Mouse (Mus musculus) kidney, embryonic 16.5 days (tissue): ENCODE results near the gene Cnga1. TPM values are rescaled to one million over a fixed set of nuclear protein-coding genes. Genes with fewer than 3 reads are reported as not detected.

Experiments
- ATAC-seq: fragments of 200-750 bp; cut with Nextera tagmentation; 2 replicates; pipeline ENCODE4 v1.8.0; 2017; ENCODE audit warnings: moderate TSS enrichment; ENCODE audit not compliant: low FRiP score, low TSS enrichment
- H3K27ac ChIP-seq: fragments of 300-500 bp; sonication (generic); 2 replicates; pipeline ENCODE4 v1.5.1; 2014; ENCODE audit warnings: low read length
- H3K27me3 ChIP-seq: fragments of 300-500 bp; sonication (generic); 2 replicates; pipeline ENCODE4 v1.6.1; 2014; ENCODE audit warnings: low read length, control low read depth, mixed read lengths; ENCODE audit not compliant: insufficient read depth
- H3K36me3 ChIP-seq: fragments of 300-500 bp; sonication (generic); 2 replicates; pipeline ENCODE4 v1.6.1; 2014; ENCODE audit warnings: low read length, control low read depth, mixed read lengths; ENCODE audit not compliant: insufficient read depth
- H3K4me1 ChIP-seq: fragments of 300-500 bp; sonication (generic); 2 replicates; pipeline ENCODE4 v1.6.1; 2014; ENCODE audit warnings: low read length, control low read depth, mixed read lengths; ENCODE audit not compliant: insufficient read depth
- H3K4me2 ChIP-seq: fragments of 300-500 bp; sonication (generic); replicated peaks from 2 replicates; pipeline ENCODE4 v1.6.1; 2014; ENCODE audit warnings: low read depth, low read length
- H3K4me3 ChIP-seq: fragments of 300-500 bp; sonication (generic); 2 replicates; pipeline ENCODE4 v1.5.1; 2014; ENCODE audit warnings: mild to moderate bottlenecking, low read length
- H3K9ac ChIP-seq: fragments of 300-500 bp; sonication (generic); replicated peaks from 2 replicates; pipeline ENCODE4 v1.6.1; 2014; ENCODE audit warnings: low read length
- H3K9me3 ChIP-seq: fragments of 300-500 bp; sonication (generic); 2 replicates; pipeline ENCODE4 v1.6.1; 2016; ENCODE audit warnings: low read length, control low read depth
- WGBS: fragments of 180-500 bp; shearing (Covaris S2); extraction: QIAGEN DNeasy Blood & Tissue Kit; methylation state at CpG from one replicate; pipeline ENCODE4 v1.1.7; 2014; 5-methylcytosine and 5-hydroxymethylcytosine counted together
- polyA plus RNA-seq: library from polyadenylated mRNA; unstranded; fragments of >200 nt; fragmentation: Nextera tagmentation; extraction: Ambion mirVana; gene quantifications from 2 replicates; pipeline ENCODE4 v1.2.1, GENCODE M21; 2015

Cnga1 gene
- not detected in 2 replicates for polyA plus RNA-seq

GRCm38 (mm10) chr5:72644175-72644574 is at the start of gene Cnga1:
Gene Cnga1, minus strand, starts transcription at chr5:72644275.
- H3K9ac ChIP-seq: no peak within 1 kb of the TSS
- no peak within 1 kb of the TSS for H3K27ac ChIP-seq
- no peak within 1 kb of the TSS for H3K4me2 ChIP-seq
- 48% methylated on average over 1 of the region's 1 CpGs for WGBS
- ATAC-seq: no peak
- no peak within 1 kb of the TSS for H3K4me3 ChIP-seq
- H3K27me3 ChIP-seq: peaks cover 7% of the 10 kb centered on the region; the same call in 1 of the 2 replicates
- peaks cover 16% of the 10 kb centered on the region; the same call in 1 of the 2 replicates for H3K4me1 ChIP-seq
- no peaks in the 10 kb centered on the region for H3K9me3 ChIP-seq
- H3K36me3 ChIP-seq: no peaks in the 10 kb centered on the region

GRCm38 (mm10) chr5:72690516-72690915 is 46.4 kb upstream of the Cnga1 start:
- Histone ChIP-seq H3K36me3 (no peaks in the 10 kb centered on the region), H3K9ac (no peak overlapping the region), H3K9me3 (no peaks in the 10 kb centered on the region), H3K27me3 (no peaks in the 10 kb centered on the region), H3K27ac (no peak overlapping the region), H3K4me2 (no peak overlapping the region), H3K4me1 (no peaks in the 10 kb centered on the region), H3K4me3 (no peak overlapping the region)
- ATAC-seq: no peak
- WGBS: 93% methylated on average over 5 of the region's 5 CpGs

- no peak for ATAC-seq
- H3K4me1 ChIP-seq: no peaks in the 10 kb centered on the region
- H3K4me2 ChIP-seq: no peak overlapping the region
- no peaks in the 10 kb centered on the region for H3K27me3 ChIP-seq
- WGBS: 91% methylated on average over 7 of the region's 7 CpGs
- H3K9ac ChIP-seq: no peak overlapping the region
- no peak overlapping the region for H3K27ac ChIP-seq
- H3K36me3 ChIP-seq: no peaks in the 10 kb centered on the region
- no peak overlapping the region for H3K4me3 ChIP-seq
- no peaks in the 10 kb centered on the region for H3K9me3 ChIP-seq
Measured at GRCm38 (mm10) chr5:72689556-72689955, 45.5 kb upstream of the Cnga1 start.

GRCm38 (mm10) chr5:72681451-72681850 is 37.4 kb upstream of the Cnga1 start:
- H3K27ac ChIP-seq: no peak overlapping the region
- no peaks in the 10 kb centered on the region for H3K4me1 ChIP-seq
- H3K9me3 ChIP-seq: peaks cover 3% of the 10 kb centered on the region; the same call in 1 of the 2 replicates
- no peak for ATAC-seq
- H3K4me3 ChIP-seq: no peak overlapping the region
- H3K36me3 ChIP-seq: no peaks in the 10 kb centered on the region
- 68% methylated on average over 6 of the region's 6 CpGs for WGBS
- H3K27me3 ChIP-seq: no peaks in the 10 kb centered on the region
- H3K4me2 ChIP-seq: no peak overlapping the region
- no peak overlapping the region for H3K9ac ChIP-seq

GRCm38 (mm10) chr5:72674994-72675542 is 31.0 kb upstream of the Cnga1 start:
- ATAC-seq: no peak; the same call in 1 of the 2 replicates
- H3K27ac ChIP-seq: peak overlapping the region; percentile 59
- H3K4me2 ChIP-seq: no peak overlapping the region
- no peak overlapping the region for H3K4me3 ChIP-seq
- no peaks in the 10 kb centered on the region for H3K9me3 ChIP-seq
- H3K9ac ChIP-seq: no peak overlapping the region
- no peaks in the 10 kb centered on the region for H3K4me1 ChIP-seq
- H3K27me3 ChIP-seq: no peaks in the 10 kb centered on the region
- 78% methylated on average over 9 of the region's 9 CpGs for WGBS
- no peaks in the 10 kb centered on the region for H3K36me3 ChIP-seq

GRCm38 (mm10) chr5:72671017-72671699 is 27.1 kb upstream of the Cnga1 start:
- H3K27ac ChIP-seq: no peak overlapping the region
- H3K9me3 ChIP-seq: no peaks in the 10 kb centered on the region
- no peak overlapping the region for H3K9ac ChIP-seq
- H3K4me1 ChIP-seq: no peaks in the 10 kb centered on the region
- H3K27me3 ChIP-seq: no peaks in the 10 kb centered on the region
- H3K4me3 ChIP-seq: no peak overlapping the region
- 76% methylated on average over 8 of the region's 8 CpGs for WGBS
- no peaks in the 10 kb centered on the region for H3K36me3 ChIP-seq
- no peak overlapping the region for H3K4me2 ChIP-seq
- no peak for ATAC-seq

- H3K4me3 ChIP-seq: no peak overlapping the region
- no peaks in the 10 kb centered on the region for H3K27me3 ChIP-seq
- WGBS: 86% methylated on average over 9 of the region's 9 CpGs
- H3K4me2 ChIP-seq: no peak overlapping the region
- no peaks in the 10 kb centered on the region for H3K36me3 ChIP-seq
- no peak overlapping the region for H3K9ac ChIP-seq
- ATAC-seq: no peak
- no peak overlapping the region for H3K27ac ChIP-seq
- H3K4me1 ChIP-seq: no peaks in the 10 kb centered on the region
- no peaks in the 10 kb centered on the region for H3K9me3 ChIP-seq
Measured at GRCm38 (mm10) chr5:72668351-72668750, 24.3 kb upstream of the Cnga1 start.

- no peak for ATAC-seq
- Histone ChIP-seq H3K9me3 (no peaks in the 10 kb centered on the region), H3K27me3 (no peaks in the 10 kb centered on the region), H3K27ac (no peak overlapping the region), H3K9ac (no peak overlapping the region), H3K4me3 (no peak overlapping the region), H3K4me2 (no peak overlapping the region), H3K36me3 (no peaks in the 10 kb centered on the region), H3K4me1 (no peaks in the 10 kb centered on the region)
- WGBS: 76% methylated on average over 7 of the region's 7 CpGs
Measured at GRCm38 (mm10) chr5:72666428-72666827, 22.4 kb upstream of the Cnga1 start.

- H3K27ac ChIP-seq: no peak overlapping the region
- H3K4me1 ChIP-seq: no peaks in the 10 kb centered on the region
- no peak overlapping the region for H3K4me2 ChIP-seq
- H3K27me3 ChIP-seq: no peaks in the 10 kb centered on the region
- WGBS: 27% methylated on average over 5 of the region's 5 CpGs
- H3K36me3 ChIP-seq: no peaks in the 10 kb centered on the region
- no peaks in the 10 kb centered on the region for H3K9me3 ChIP-seq
- no peak overlapping the region for H3K9ac ChIP-seq
- ATAC-seq: peak; percentile 35; the same call in 1 of the 2 replicates
- H3K4me3 ChIP-seq: no peak overlapping the region
Measured at GRCm38 (mm10) chr5:72665281-72665680, 21.2 kb upstream of the Cnga1 start.

GRCm38 (mm10) chr5:72664854-72665253 is 20.8 kb upstream of the Cnga1 start:
- no peaks in the 10 kb centered on the region for H3K36me3 ChIP-seq
- H3K9ac ChIP-seq: no peak overlapping the region

More at GRCm38 (mm10) chr5:72664854-72665253, 20.8 kb upstream of the Cnga1 start:
- WGBS: 48% methylated on average over 3 of the region's 3 CpGs
- H3K27me3 ChIP-seq: no peaks in the 10 kb centered on the region
- H3K9me3 ChIP-seq: no peaks in the 10 kb centered on the region
- H3K4me3 ChIP-seq: no peak overlapping the region
- H3K4me2 ChIP-seq: no peak overlapping the region
- H3K4me1 ChIP-seq: no peaks in the 10 kb centered on the region
- no peak overlapping the region for H3K27ac ChIP-seq
- no peak for ATAC-seq
